Mouse (Mus musculus) midbrain, embryonic 11.5 days (tissue): Measurements from ENCODE around the gene Rin1. TPM values are rescaled to one million over a fixed set of nuclear protein-coding genes. Genes with fewer than 3 reads are reported as not detected.

Experiments
- ATAC-seq: fragments of 200-750 bp; cut with Nextera tagmentation; 2 replicates; pipeline ENCODE4 v1.8.0; 2017; ENCODE audit warnings: moderate TSS enrichment, moderate library complexity; ENCODE audit not compliant: low FRiP score
- DNase-seq: peaks from one replicate; pipeline ENCODE4 v3.0.0; 2015; ENCODE audit warnings: low spot score; ENCODE audit errors: missing footprints
- H3K27ac ChIP-seq: fragments of 300-500 bp; sonication (generic); 2 replicates; pipeline ENCODE4 v1.5.1; 2014; ENCODE audit warnings: low read depth, low read length
- H3K27me3 ChIP-seq: fragments of 300-500 bp; sonication (generic); 2 replicates; pipeline ENCODE4 v1.6.1; 2014; ENCODE audit warnings: mild to moderate bottlenecking, low read length, moderate library complexity, mixed read lengths; ENCODE audit not compliant: control insufficient read depth, insufficient read depth
- H3K36me3 ChIP-seq: fragments of 300-500 bp; sonication (generic); 2 replicates; pipeline ENCODE4 v1.6.1; 2014; ENCODE audit warnings: mild to moderate bottlenecking, low read length, moderate library complexity, mixed read lengths; ENCODE audit not compliant: control insufficient read depth, insufficient read depth
- H3K4me1 ChIP-seq: fragments of 300-500 bp; sonication (generic); 2 replicates; pipeline ENCODE4 v1.6.1; 2014; ENCODE audit warnings: low read length; ENCODE audit not compliant: control insufficient read depth, insufficient read depth
- H3K4me2 ChIP-seq: fragments of 300-500 bp; sonication (generic); 2 replicates; pipeline ENCODE4 v1.6.1; 2014; ENCODE audit warnings: mild to moderate bottlenecking, moderate library complexity
- H3K4me3 ChIP-seq: fragments of 300-500 bp; sonication (generic); 2 replicates; pipeline ENCODE4 v1.5.1; 2014; ENCODE audit warnings: low read depth, low read length
- H3K9ac ChIP-seq: fragments of 300-500 bp; sonication (generic); 2 replicates; pipeline ENCODE4 v1.6.1; 2014; ENCODE audit warnings: low read length
- H3K9me3 ChIP-seq: fragments of 300-500 bp; sonication (generic); 2 replicates; pipeline ENCODE4 v1.6.1; 2016; ENCODE audit warnings: low read length; ENCODE audit not compliant: control insufficient read depth
- WGBS: fragments of 180-500 bp; shearing (Covaris S2); extraction: QIAGEN DNeasy Blood & Tissue Kit; methylation state at CpG from one replicate; pipeline ENCODE4 v1.1.7; 2014; 5-methylcytosine and 5-hydroxymethylcytosine counted together
- polyA plus RNA-seq: library from polyadenylated mRNA; unstranded; fragments of >200 nt; fragmentation: Nextera tagmentation; extraction: Ambion mirVana; gene quantifications from 2 replicates; pipeline ENCODE4 v1.2.1, GENCODE M21; 2014

Gene Rin1
- polyA plus RNA-seq, 1 experiment from 2014 or later, result 1.4 TPM

- Histone ChIP-seq H3K4me3 (peak overlapping the region; percentile 12; the same call in 1 of the 2 replicates), H3K4me2 (peak overlapping the region; percentile 99), H3K27ac (no peak overlapping the region), H3K36me3 (peaks cover 7% of the 10 kb centered on the region; the same call in 1 of the 2 replicates), H3K4me1 (peaks cover 48% of the 10 kb centered on the region), H3K9ac (no peak overlapping the region), H3K9me3 (no peaks in the 10 kb centered on the region), H3K27me3 (no peaks in the 10 kb centered on the region)
- WGBS, result 40% methylated on average over 11 of the region's 11 CpGs
- ATAC-seq (no peak), DNase-seq (peak; percentile 90)
These were observed 44.6 kb downstream of the Rin1 start for GRCm38 (mm10) chr19:5094746-5095417.

- Histone ChIP-seq H3K36me3 (peaks cover 6% of the 10 kb centered on the region; the same call in 1 of the 2 replicates), H3K4me2 (peak overlapping the region; percentile 99), H3K9ac (peak overlapping the region; percentile 91), H3K27me3 (no peaks in the 10 kb centered on the region), H3K4me3 (peak overlapping the region; percentile 69; the same call in 1 of the 2 replicates), H3K4me1 (peaks cover 48% of the 10 kb centered on the region), H3K27ac (peak overlapping the region; percentile 13; the same call in 1 of the 2 replicates), H3K9me3 (no peaks in the 10 kb centered on the region)
- 14% methylated on average over 9 of the region's 9 CpGs for WGBS
- DNase-seq (peak; percentile 90), ATAC-seq (no peak)
These were observed 45.7 kb downstream of the Rin1 start for GRCm38 (mm10) chr19:5095887-5096474.

GRCm38 (mm10) chr19:5097521-5098362 is 47.5 kb downstream of the Rin1 start:
- Histone ChIP-seq H3K4me2 (peak overlapping the region; percentile 99), H3K9ac (peak overlapping the region; percentile 91), H3K27ac (peak overlapping the region; percentile 68), H3K9me3 (no peaks in the 10 kb centered on the region), H3K4me3 (peak overlapping the region; percentile 69), H3K27me3 (no peaks in the 10 kb centered on the region), H3K4me1 (peaks cover 48% of the 10 kb centered on the region), H3K36me3 (peaks cover 11% of the 10 kb centered on the region; the same call in 1 of the 2 replicates)
- peak; percentile 10 for ATAC-seq
- WGBS, result 2% methylated on average over 29 of the region's 31 CpGs
- DNase-seq, result peak; percentile 93

GRCm38 (mm10) chr19:5098363-5099143 is 48.3 kb downstream of the Rin1 start, which contains the start of gene Cnih2:
Cnih2 (minus strand) TSS chr19:5098521.
- Histone ChIP-seq H3K4me1 (peaks cover 48% of the 10 kb centered on the region), H3K9me3 (no peaks in the 10 kb centered on the region), H3K27me3 (no peaks in the 10 kb centered on the region), H3K27ac (peak within 1 kb of the TSS; percentile 68), H3K4me3 (peak within 1 kb of the TSS; percentile 69), H3K4me2 (peak within 1 kb of the TSS; percentile 99), H3K36me3 (peaks cover 13% of the 10 kb centered on the region), H3K9ac (peak within 1 kb of the TSS; percentile 91)
- DNase-seq (peak; percentile 98), ATAC-seq (peak; percentile 65)
- WGBS, result 3% methylated on average over 46 of the region's 48 CpGs

GRCm38 (mm10) chr19:5106074-5106473 is 55.8 kb downstream of the Rin1 start:
- ATAC-seq, result no peak
- peaks cover 7% of the 10 kb centered on the region for H3K4me1 ChIP-seq
- peak overlapping the region; percentile 79 for H3K4me3 ChIP-seq
- no peaks in the 10 kb centered on the region for H3K9me3 ChIP-seq
- H3K36me3 ChIP-seq, result peaks cover 21% of the 10 kb centered on the region
- H3K27me3 ChIP-seq, result no peaks in the 10 kb centered on the region
- H3K4me2 ChIP-seq, result peak overlapping the region; percentile 95
- no peak for DNase-seq
- H3K27ac ChIP-seq, result peak overlapping the region; percentile 85; the same call in 1 of the 2 replicates
- peak overlapping the region; percentile 91 for H3K9ac ChIP-seq
- WGBS, result 26% methylated on average over 9 of the region's 9 CpGs

Other genes with a start within 250 kb of the Rin1 start
- 12.9 and 27.2 TPM in 2 replicates for gene Gm21992, start 238.9 kb upstream of the Rin1 start, polyA plus RNA-seq
- gene Rbm14, start 238.8 kb upstream of the Rin1 start, polyA plus RNA-seq, result 108 and 113 TPM in 2 replicates
- 34.1 and 35.6 TPM in 2 replicates for gene Ccs, start 211.1 kb upstream of the Rin1 start, polyA plus RNA-seq
- 0.07 and 0.11 TPM in 2 replicates for gene Ccdc87, start 211.1 kb upstream of the Rin1 start, polyA plus RNA-seq
- gene Ctsf, start 195.4 kb upstream of the Rin1 start, polyA plus RNA-seq, result 34.1 and 34.9 TPM in 2 replicates
- 0.86 and 1.2 TPM in 2 replicates for gene Actn3, start 172.6 kb upstream of the Rin1 start, polyA plus RNA-seq
- gene Zdhhc24, start 171.8 kb upstream of the Rin1 start, polyA plus RNA-seq, result 12.4 and 13.3 TPM in 2 replicates
- gene Bbs1, start 143.9 kb upstream of the Rin1 start, polyA plus RNA-seq, result 6.5 and 7.8 TPM in 2 replicates
- 153 and 159 TPM in 2 replicates for gene Dpp3, start 122.2 kb upstream of the Rin1 start, polyA plus RNA-seq
- gene Peli3, start 107.4 kb upstream of the Rin1 start, polyA plus RNA-seq, result 1.3 and 1.5 TPM in 2 replicates
- gene Mrpl11, start 88.3 kb upstream of the Rin1 start, polyA plus RNA-seq, result 157 and 158 TPM in 2 replicates
- 0.04 TPM in 1 of 2 replicates, not detected in the other for gene Npas4, start 60.2 kb upstream of the Rin1 start, polyA plus RNA-seq
- 4.2 TPM in 2 replicates for gene Slc29a2, start 26.6 kb upstream of the Rin1 start, polyA plus RNA-seq
- gene B4gat1, start 11.7 kb upstream of the Rin1 start, polyA plus RNA-seq, result 40.1 and 41.7 TPM in 2 replicates
- 1.6 TPM in 2 replicates for gene AC124502.3, start 11.6 kb upstream of the Rin1 start, polyA plus RNA-seq
- gene Brms1, start 9.1 kb upstream of the Rin1 start, polyA plus RNA-seq, result 66.1 and 68.4 TPM in 2 replicates
- 26.7 and 32.2 TPM in 2 replicates for gene Cd248, start 17.6 kb downstream of the Rin1 start, polyA plus RNA-seq
- gene Tmem151a, start 35.0 kb downstream of the Rin1 start, polyA plus RNA-seq, result 1.3 TPM in 2 replicates
- gene Yif1a, start 38.1 kb downstream of the Rin1 start, polyA plus RNA-seq, result 70.4 and 80.6 TPM in 2 replicates
- gene Cnih2, start 48.0 kb downstream of the Rin1 start, polyA plus RNA-seq, result 106 and 115 TPM in 2 replicates
- gene Rab1b, start 56.6 kb downstream of the Rin1 start, polyA plus RNA-seq, result 214 and 231 TPM in 2 replicates
- gene Klc2, start 68.1 kb downstream of the Rin1 start, polyA plus RNA-seq, result 24.4 and 25.0 TPM in 2 replicates
- gene Pacs1, start 222.6 kb downstream of the Rin1 start, polyA plus RNA-seq, result 24.8 and 26.1 TPM in 2 replicates
- 377 and 399 TPM in 2 replicates for gene Sf3b2, start 245.0 kb downstream of the Rin1 start, polyA plus RNA-seq
- gene Gal3st3, start 247.8 kb downstream of the Rin1 start, polyA plus RNA-seq, result 15.6 TPM in 2 replicates